Mouse (Mus musculus) C2C12 (cell line): ENCODE measurements at regions not wholly inside any gene's neighbourhood (a gene's known extent, or its start where the extent isn't known, plus 50 kb on each side); places are given as distances from the start of the nearest gene placed in this dataset.

Experiments used
- H3K27me3 ChIP-seq: one replicate; pipeline ENCODE4 v1.6.1; 2011; ENCODE audit not compliant: control insufficient read depth, insufficient read depth, insufficient read length
- H3K36me3 ChIP-seq: one replicate; pipeline ENCODE4 v1.6.1; 2011; ENCODE audit not compliant: control insufficient read depth, insufficient read depth
- H3K4me3 ChIP-seq: one replicate; pipeline ENCODE4 v1.5.1; 2011; ENCODE audit warnings: mild to moderate bottlenecking, control low read depth; ENCODE audit not compliant: poor library complexity, insufficient read depth, severe bottlenecking
- H3K79me2 ChIP-seq: one replicate; pipeline ENCODE4 v1.6.1; 2011; ENCODE audit not compliant: control insufficient read depth, insufficient read depth
- H3K79me3 ChIP-seq: one replicate; pipeline ENCODE4 v1.6.1; 2011; ENCODE audit warnings: low read depth, control low read depth
- H3ac ChIP-seq: one replicate; pipeline ENCODE3; 2011; ENCODE audit warnings: low read depth; ENCODE audit not compliant: control insufficient read depth, insufficient read length
- CEBPB ChIP-seq: IDR thresholded peaks from one replicate; pipeline ENCODE4 v1.6.1; 2011; ENCODE audit warnings: low read depth, mild to moderate bottlenecking, control low read depth, moderate library complexity
- CTCF ChIP-seq: IDR thresholded peaks from one replicate; pipeline ENCODE4 v1.5.1; 2011; ENCODE audit not compliant: control insufficient read depth, insufficient read depth, insufficient read length
- FOSL1 ChIP-seq: IDR thresholded peaks from one replicate; pipeline ENCODE4 v1.8.0; 2011; ENCODE audit warnings: mild to moderate bottlenecking, low read length; ENCODE audit not compliant: poor library complexity, insufficient read depth, severe bottlenecking
- MAX ChIP-seq: IDR thresholded peaks from one replicate; pipeline ENCODE4 v1.6.1; 2011; ENCODE audit warnings: mild to moderate bottlenecking, control low read depth
- MYOD1 ChIP-seq: IDR thresholded peaks from one replicate; pipeline ENCODE4 v1.6.1; 2011; ENCODE audit warnings: low read depth; ENCODE audit not compliant: control insufficient read depth, insufficient read length
- MYOG ChIP-seq: IDR thresholded peaks from one replicate; pipeline ENCODE4 v1.6.1; 2011; ENCODE audit not compliant: control insufficient read depth, insufficient read length; ENCODE audit errors: extremely low read depth
- USF1 ChIP-seq: IDR thresholded peaks from one replicate; pipeline ENCODE4 v1.6.1; 2011; ENCODE audit warnings: low read depth, mild to moderate bottlenecking, control low read depth, moderate library complexity

- no peak overlapping the region for H3ac ChIP-seq
- no peak for TF ChIP-seq MYOG
- no peak for TF ChIP-seq USF1
- TF ChIP-seq MYOD1: no peak
- no peak for TF ChIP-seq FOSL1
- TF ChIP-seq MAX: no peak
- no peak for TF ChIP-seq CTCF
- no peak for TF ChIP-seq CEBPB
Measured at GRCm38 (mm10) chr11:40850652-40851092, 95.6 kb upstream of the Ccng1 start.

GRCm38 (mm10) chr11:40846586-40846985 lies 91.5 kb upstream of the Ccng1 start:
- Histone ChIP-seq H3K36me3 (no peaks in the 10 kb centered on the region), H3K79me2 (no peaks in the 10 kb centered on the region), H3K27me3 (no peaks in the 10 kb centered on the region), H3ac (no peak overlapping the region), H3K4me3 (no peak overlapping the region), H3K79me3 (no peaks in the 10 kb centered on the region)
- TF ChIP-seq USF1: no peak
- TF ChIP-seq CEBPB: no peak
- no peak for TF ChIP-seq MYOD1
- no peak for TF ChIP-seq FOSL1
- TF ChIP-seq MAX: no peak
- no peak for TF ChIP-seq CTCF
- no peak for TF ChIP-seq MYOG

More at GRCm38 (mm10) chr11:40850652-40851092, 95.6 kb upstream of the Ccng1 start:
- no peaks in the 10 kb centered on the region for H3K79me3 ChIP-seq
- H3K36me3 ChIP-seq: no peaks in the 10 kb centered on the region
- no peaks in the 10 kb centered on the region for H3K27me3 ChIP-seq
- no peak overlapping the region for H3K4me3 ChIP-seq
- H3K79me2 ChIP-seq: no peaks in the 10 kb centered on the region

- Histone ChIP-seq H3K27me3 (no peaks in the 10 kb centered on the region), H3ac (no peak overlapping the region), H3K4me3 (no peak overlapping the region), H3K79me2 (no peaks in the 10 kb centered on the region), H3K79me3 (no peaks in the 10 kb centered on the region), H3K36me3 (no peaks in the 10 kb centered on the region)
- TF ChIP-seq FOSL1: no peak
- TF ChIP-seq CTCF: no peak
- TF ChIP-seq MYOG: no peak
- TF ChIP-seq MAX: no peak
- no peak for TF ChIP-seq USF1
- no peak for TF ChIP-seq MYOD1
- no peak for TF ChIP-seq CEBPB
Measured at GRCm38 (mm10) chr11:40835393-40835792, 80.3 kb upstream of the Ccng1 start.
